Mouse (Mus musculus) liver, postnatal 0 days (tissue): ENCODE results near the gene Hcls1. TPM values are rescaled to one million over a fixed set of nuclear protein-coding genes. Genes with fewer than 3 reads are reported as not detected.

Experiments used
- ATAC-seq: fragments of 200-750 bp; cut with Nextera tagmentation; 2 replicates; pipeline ENCODE4 v1.8.0; 2017; ENCODE audit warnings: mild to moderate bottlenecking, moderate library complexity
- DNase-seq: peaks from one replicate; pipeline ENCODE4 v3.0.0-alpha.2; 2016
- H3K27ac ChIP-seq: fragments of 300-500 bp; sonication (generic); 2 replicates; pipeline ENCODE4 v1.5.1; 2014; ENCODE audit warnings: antibody characterized with exemption, moderate library complexity, mild to moderate bottlenecking, low read depth
- H3K27me3 ChIP-seq: fragments of 300-500 bp; sonication (generic); 2 replicates; pipeline ENCODE4 v1.6.1; 2014; ENCODE audit warnings: low read length, control low read depth, mixed read lengths; ENCODE audit not compliant: insufficient read depth
- H3K36me3 ChIP-seq: fragments of 300-500 bp; sonication (generic); replicated peaks from 2 replicates; pipeline ENCODE4 v1.6.1; 2014; ENCODE audit warnings: mild to moderate bottlenecking, control low read depth, low read length, moderate library complexity, mixed read lengths; ENCODE audit not compliant: insufficient read depth
- H3K4me1 ChIP-seq: fragments of 300-500 bp; sonication (generic); 2 replicates; pipeline ENCODE4 v1.6.1; 2014; ENCODE audit warnings: antibody characterized with exemption, mild to moderate bottlenecking, control low read depth; ENCODE audit not compliant: insufficient read depth
- H3K4me2 ChIP-seq: fragments of 300-500 bp; sonication (generic); 2 replicates; pipeline ENCODE4 v1.6.1; 2014; ENCODE audit warnings: low read depth, mild to moderate bottlenecking, low read length, moderate library complexity, mixed read lengths
- H3K4me3 ChIP-seq: fragments of 300-500 bp; sonication (generic); 2 replicates; pipeline ENCODE4 v1.5.1; 2014; ENCODE audit warnings: low read depth, low read length
- H3K9ac ChIP-seq: fragments of 300-500 bp; sonication (generic); replicated peaks from 2 replicates; pipeline ENCODE4 v1.6.1; 2014; ENCODE audit warnings: mild to moderate bottlenecking, moderate library complexity
- H3K9me3 ChIP-seq: fragments of 300-500 bp; sonication (generic); 2 replicates; pipeline ENCODE4 v1.6.1; 2016; ENCODE audit warnings: mild to moderate bottlenecking, control low read depth, low read length, mixed read lengths
- CTCF ChIP-seq: sonication (generic); IDR thresholded peaks from 2 replicates; pipeline ENCODE4 v1.5.1; 2016; ENCODE audit warnings: antibody characterized with exemption, low read depth
- EP300 ChIP-seq: IDR thresholded peaks from 2 replicates; pipeline ENCODE4 v1.6.1; 2016; ENCODE audit warnings: antibody characterized with exemption, low read depth, mild to moderate bottlenecking
- WGBS: fragments of 180-500 bp; shearing (Covaris S2); extraction: QIAGEN DNeasy Blood & Tissue Kit; methylation state at CpG from one replicate; pipeline ENCODE4 v1.1.7; 2014; ENCODE audit not compliant: insufficient replicate concordance; 5-methylcytosine and 5-hydroxymethylcytosine counted together
- polyA plus RNA-seq: library from polyadenylated mRNA; unstranded; fragments of >200 nt; fragmentation: Nextera tagmentation; extraction: Ambion mirVana; gene quantifications from 2 replicates; pipeline ENCODE4 v1.2.1, GENCODE M21; 2015

Hcls1 gene
- polyA plus RNA-seq, 1 experiment from 2014 or later, result 17.7 TPM

DNA sequence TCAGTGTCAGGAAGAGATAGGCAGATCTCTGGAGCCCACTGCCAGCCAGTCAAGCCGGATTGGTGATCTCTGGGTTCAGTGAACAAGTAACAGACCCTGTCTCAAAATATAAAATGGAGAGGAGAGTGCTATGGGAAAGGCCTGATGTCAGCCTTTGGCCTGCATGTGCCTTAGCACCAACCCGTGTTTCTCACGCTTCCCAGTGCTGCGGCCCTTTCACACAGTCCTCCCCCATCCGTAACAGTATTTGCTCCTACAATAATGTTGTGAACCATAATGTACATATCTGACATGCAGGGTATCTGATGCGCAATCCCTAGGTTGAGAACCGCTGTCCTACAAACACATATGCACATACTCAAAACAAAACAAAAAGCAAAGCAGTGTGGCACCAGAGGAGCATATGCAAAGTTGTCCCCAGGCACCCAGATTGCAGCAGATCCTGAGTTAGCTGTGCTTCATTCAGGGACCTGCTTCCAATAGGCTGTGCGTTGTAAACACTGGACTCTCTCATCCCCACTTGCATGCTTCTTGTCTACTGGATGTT lies 13.6 kb upstream of the Hcls1 start:
- no peaks in the 10 kb centered on the region for H3K4me1 ChIP-seq
- H3K4me3 ChIP-seq, result no peak overlapping the region
- no peak overlapping the region for H3K4me2 ChIP-seq
- no peak overlapping the region for H3K27ac ChIP-seq
- DNase-seq, result no peak
- no peak for TF ChIP-seq EP300
- no peak for TF ChIP-seq CTCF
- H3K36me3 ChIP-seq, result peaks cover 52% of the 10 kb centered on the region
- H3K27me3 ChIP-seq, result no peaks in the 10 kb centered on the region
- ATAC-seq, result no peak
- WGBS, result 87% methylated on average over 8 of the region's 8 CpGs
- no peaks in the 10 kb centered on the region for H3K9me3 ChIP-seq
- no peak overlapping the region for H3K9ac ChIP-seq

DNA sequence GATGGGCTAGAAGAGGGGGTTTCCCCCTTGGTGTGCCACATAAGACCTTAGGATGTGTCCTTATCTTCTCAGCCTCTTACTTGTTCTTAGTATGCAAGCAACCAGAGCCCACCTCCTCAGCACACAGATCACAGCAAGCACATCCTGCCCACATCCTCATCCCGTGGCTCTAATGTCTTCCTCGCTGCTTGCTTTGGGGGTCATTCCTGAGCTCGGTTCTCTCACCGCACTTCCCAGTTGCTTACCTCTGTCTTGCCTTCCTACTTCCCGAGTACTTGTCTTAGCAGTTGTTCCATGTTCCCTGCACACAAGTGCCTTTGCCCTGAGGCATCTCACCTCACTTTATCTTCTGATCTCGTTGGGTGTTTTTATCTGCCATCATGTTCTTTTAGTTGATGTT lies 12.8 kb upstream of the Hcls1 start:
- Histone ChIP-seq H3K9ac (no peak overlapping the region), H3K36me3 (peaks cover 53% of the 10 kb centered on the region), H3K27ac (no peak overlapping the region), H3K4me2 (no peak overlapping the region), H3K4me3 (no peak overlapping the region), H3K4me1 (no peaks in the 10 kb centered on the region), H3K27me3 (no peaks in the 10 kb centered on the region), H3K9me3 (no peaks in the 10 kb centered on the region)
- TF ChIP-seq CTCF (no peak), EP300 (no peak)
- DNase-seq (no peak), ATAC-seq (no peak)
- 75% methylated on average over 6 of the region's 6 CpGs for WGBS

DNA sequence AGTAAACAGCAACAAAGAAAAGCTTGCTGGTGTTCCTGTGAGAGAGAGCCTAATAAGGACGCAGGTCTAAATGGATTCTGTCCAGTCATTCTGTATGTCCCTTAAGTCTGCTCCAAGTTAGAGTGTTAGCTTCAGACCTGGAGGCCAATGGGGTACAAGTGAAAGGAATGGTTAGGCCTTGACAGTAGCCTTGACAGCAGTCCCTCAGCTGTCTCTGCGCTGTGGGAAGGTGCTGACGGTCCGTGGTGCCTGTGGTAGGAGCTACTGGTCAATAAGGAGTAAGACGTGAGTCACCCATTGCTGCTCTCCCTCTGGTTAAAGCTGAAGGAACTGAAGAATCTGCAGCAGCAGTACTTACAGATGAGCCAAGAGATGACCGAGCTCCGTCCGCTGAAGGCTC lies 10.5 kb upstream of the Hcls1 start:
- Histone ChIP-seq H3K27ac (no peak overlapping the region), H3K36me3 (peaks cover 60% of the 10 kb centered on the region), H3K27me3 (no peaks in the 10 kb centered on the region), H3K4me1 (no peaks in the 10 kb centered on the region), H3K4me3 (no peak overlapping the region), H3K9ac (no peak overlapping the region), H3K4me2 (no peak overlapping the region), H3K9me3 (no peaks in the 10 kb centered on the region)
- 90% methylated on average over 8 of the region's 8 CpGs for WGBS
- DNase-seq (no peak), ATAC-seq (no peak)
- no peak for TF ChIP-seq CTCF

DNA sequence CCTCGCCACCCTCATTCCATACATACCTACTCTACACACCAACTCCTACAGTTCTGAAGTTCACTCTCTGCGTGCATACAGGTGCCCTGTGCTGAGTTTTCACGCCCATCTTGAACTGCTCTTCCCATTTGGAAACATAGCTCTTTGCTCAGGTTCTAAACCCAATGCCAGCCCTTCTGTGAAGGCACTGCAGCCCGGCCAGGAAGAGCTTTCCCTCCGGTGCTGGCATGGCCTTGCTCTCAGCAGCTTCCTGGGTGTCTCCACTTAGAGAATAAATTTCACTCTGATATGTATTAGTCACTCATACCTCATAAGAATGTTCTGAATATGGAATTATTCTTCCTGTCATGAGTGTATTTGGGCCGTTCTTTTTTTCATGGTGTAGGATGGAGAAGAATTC lies 9.4 kb upstream of the Hcls1 start:
- TF ChIP-seq CTCF, result no peak
- no peak for TF ChIP-seq EP300
- H3K4me3 ChIP-seq, result no peak overlapping the region
- H3K9me3 ChIP-seq, result no peaks in the 10 kb centered on the region
- H3K4me2 ChIP-seq, result no peak overlapping the region
- no peak overlapping the region for H3K9ac ChIP-seq
- no peak for DNase-seq
- 83% methylated on average over 6 of the region's 6 CpGs for WGBS
- H3K36me3 ChIP-seq, result peaks cover 61% of the 10 kb centered on the region
- H3K27ac ChIP-seq, result no peak overlapping the region
- no peaks in the 10 kb centered on the region for H3K4me1 ChIP-seq
- no peaks in the 10 kb centered on the region for H3K27me3 ChIP-seq
- no peak for ATAC-seq

DNA sequence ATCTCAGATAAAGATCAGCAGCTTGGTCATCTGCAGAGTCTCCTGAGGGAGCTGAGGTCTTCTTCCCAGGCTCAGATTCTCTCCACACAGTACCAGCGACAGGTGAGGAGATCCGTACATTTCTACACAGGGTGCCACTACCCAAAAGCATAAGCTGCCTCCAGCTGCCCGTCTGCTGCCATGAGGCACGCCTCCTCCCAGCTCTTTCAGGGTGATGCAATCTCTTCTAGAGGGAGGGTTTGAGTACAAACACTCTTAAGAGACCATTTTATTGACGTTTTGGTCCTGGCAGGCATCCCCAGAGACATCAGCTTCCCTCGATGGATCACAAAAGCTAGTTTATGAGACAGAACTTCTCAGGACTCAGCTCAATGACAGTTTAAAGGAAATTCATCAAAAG lies 9.0 kb upstream of the Hcls1 start:
- Histone ChIP-seq H3K9ac (no peak overlapping the region), H3K9me3 (no peaks in the 10 kb centered on the region), H3K4me2 (no peak overlapping the region), H3K36me3 (peaks cover 61% of the 10 kb centered on the region), H3K4me1 (no peaks in the 10 kb centered on the region), H3K27me3 (no peaks in the 10 kb centered on the region), H3K4me3 (no peak overlapping the region), H3K27ac (no peak overlapping the region)
- DNase-seq (no peak), ATAC-seq (no peak)
- 64% methylated on average over 6 of the region's 6 CpGs for WGBS
- TF ChIP-seq EP300 (no peak), CTCF (no peak)

DNA sequence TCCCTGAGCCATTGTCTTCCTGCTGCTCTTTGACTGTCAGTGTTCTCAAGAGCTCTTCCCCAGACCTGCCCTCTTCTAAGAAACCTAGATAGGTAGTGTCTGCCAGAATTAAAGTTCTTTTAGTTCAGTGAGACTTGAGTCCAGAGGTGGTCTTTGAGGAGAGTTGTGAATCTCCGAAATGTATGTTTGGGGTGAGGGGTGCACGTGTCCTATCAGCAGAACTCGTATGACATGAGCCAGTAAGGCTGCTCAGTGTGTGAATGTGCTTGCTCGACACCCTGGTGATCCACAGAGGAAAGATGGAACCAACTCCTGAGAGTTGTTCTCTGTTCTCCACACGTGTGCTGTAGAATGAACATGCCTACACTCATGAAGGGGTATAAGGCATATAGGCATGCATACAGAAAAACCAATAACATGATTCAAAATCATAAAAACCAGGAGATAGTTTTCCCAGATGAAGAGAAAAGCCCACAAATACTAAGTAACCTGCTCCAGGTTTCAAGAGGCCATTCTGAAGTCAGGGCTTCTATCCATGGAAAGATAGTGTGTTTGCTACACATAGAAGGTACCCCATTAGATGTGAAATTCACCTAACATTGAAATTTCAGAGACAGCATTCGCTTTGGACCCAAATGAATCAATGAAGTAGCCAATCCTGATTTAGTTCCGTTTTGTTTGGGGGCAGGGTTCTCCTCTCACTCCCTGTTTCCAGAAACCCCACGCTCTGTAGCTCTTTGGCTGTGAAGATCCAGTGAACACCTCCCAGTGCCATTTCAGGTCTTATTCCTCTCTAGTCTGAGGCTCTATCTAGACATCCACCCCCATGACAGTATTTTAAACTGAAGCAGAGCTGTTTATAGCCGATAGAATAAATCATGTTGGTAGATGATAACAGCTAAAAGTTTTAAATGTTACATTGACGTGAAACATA lies 8.0 kb upstream of the Hcls1 start:
- DNase-seq (no peak), ATAC-seq (no peak)
- Histone ChIP-seq H3K27ac (no peak overlapping the region), H3K4me2 (no peak overlapping the region), H3K27me3 (no peaks in the 10 kb centered on the region), H3K9me3 (no peaks in the 10 kb centered on the region), H3K4me3 (no peak overlapping the region), H3K4me1 (no peaks in the 10 kb centered on the region), H3K9ac (no peak overlapping the region), H3K36me3 (peaks cover 68% of the 10 kb centered on the region)
- TF ChIP-seq CTCF (no peak), EP300 (no peak)
- WGBS, result 85% methylated on average over 10 of the region's 10 CpGs
